Mouse (Mus musculus) kidney, embryonic 14.5 days (tissue): ENCODE measurements around the gene Prr5l. TPM values are rescaled to one million over a fixed set of nuclear protein-coding genes. Genes with fewer than 3 reads are reported as not detected.

Experiments used
- ATAC-seq: fragments of 200-750 bp; cut with Nextera tagmentation; 2 replicates; pipeline ENCODE4 v1.8.0; 2017; ENCODE audit warnings: moderate number of reproducible peaks, mild to moderate bottlenecking, moderate TSS enrichment, moderate library complexity; ENCODE audit not compliant: low FRiP score, low TSS enrichment
- H3K27ac ChIP-seq: fragments of 300-500 bp; sonication (generic); 2 replicates; pipeline ENCODE4 v1.5.1; 2014; ENCODE audit warnings: low read depth, mild to moderate bottlenecking, low read length, moderate library complexity, mixed read lengths
- H3K27me3 ChIP-seq: fragments of 300-500 bp; sonication (generic); 2 replicates; pipeline ENCODE4 v1.6.1; 2014; ENCODE audit warnings: mild to moderate bottlenecking, low read length; ENCODE audit not compliant: control insufficient read depth, insufficient read depth
- H3K36me3 ChIP-seq: fragments of 300-500 bp; sonication (generic); 2 replicates; pipeline ENCODE4 v1.6.1; 2014; ENCODE audit warnings: low read length, mixed read lengths; ENCODE audit not compliant: control insufficient read depth, insufficient read depth
- H3K4me1 ChIP-seq: fragments of 300-500 bp; sonication (generic); 2 replicates; pipeline ENCODE4 v1.6.1; 2014; ENCODE audit warnings: low read length, mixed read lengths; ENCODE audit not compliant: control insufficient read depth, insufficient read depth
- H3K4me2 ChIP-seq: fragments of 300-500 bp; sonication (generic); replicated peaks from 2 replicates; pipeline ENCODE4 v1.6.1; 2014; ENCODE audit warnings: low read depth, mild to moderate bottlenecking, low read length
- H3K4me3 ChIP-seq: fragments of 300-500 bp; sonication (generic); 2 replicates; pipeline ENCODE4 v1.5.1; 2014; ENCODE audit warnings: mild to moderate bottlenecking, low read length
- H3K9ac ChIP-seq: fragments of 300-500 bp; sonication (generic); 2 replicates; pipeline ENCODE4 v1.6.1; 2014; ENCODE audit warnings: low read depth, mild to moderate bottlenecking, low read length, moderate library complexity
- H3K9me3 ChIP-seq: fragments of 300-500 bp; sonication (generic); 2 replicates; pipeline ENCODE4 v1.6.1; 2016; ENCODE audit warnings: low read length; ENCODE audit not compliant: control insufficient read depth
- WGBS: fragments of 180-500 bp; shearing (Covaris S2); extraction: QIAGEN DNeasy Blood & Tissue Kit; methylation state at CpG from one replicate; pipeline ENCODE4 v1.1.7; 2014; 5-methylcytosine and 5-hydroxymethylcytosine counted together
- polyA plus RNA-seq: library from polyadenylated mRNA; unstranded; fragments of >200 nt; fragmentation: Nextera tagmentation; extraction: Ambion mirVana; gene quantifications from 2 replicates; pipeline ENCODE4 v1.2.1, GENCODE M21; 2014

Prr5l gene
- polyA plus RNA-seq, 1 experiment from 2014 or later, result 56.8 TPM

DNA sequence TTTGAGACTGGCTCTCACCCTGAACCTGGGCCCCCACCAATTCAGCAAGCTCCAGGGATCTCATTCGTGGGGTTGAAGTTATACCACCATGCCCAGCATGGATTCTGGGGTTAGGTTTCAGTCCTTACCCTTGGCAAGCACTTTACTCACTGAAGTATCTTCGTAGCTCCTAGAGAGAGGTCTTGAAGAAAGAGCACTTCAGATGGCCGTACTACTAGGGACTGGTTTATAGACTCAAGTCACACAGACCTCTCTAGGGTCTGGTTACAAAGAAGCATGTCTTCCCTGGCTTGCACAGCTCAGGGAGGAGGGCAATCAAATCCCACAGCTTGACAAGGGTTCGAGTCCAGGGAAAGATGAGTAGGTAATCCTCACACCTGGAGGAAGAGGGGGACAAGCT, 161.0 kb downstream of the Prr5l start:
- H3K4me2 ChIP-seq, result no peak overlapping the region
- no peak for ATAC-seq
- H3K4me3 ChIP-seq, result no peak overlapping the region
- no peak overlapping the region for H3K9ac ChIP-seq
- peaks cover 39% of the 10 kb centered on the region for H3K36me3 ChIP-seq
- no peak overlapping the region for H3K27ac ChIP-seq
- H3K4me1 ChIP-seq, result no peaks in the 10 kb centered on the region
- no peaks in the 10 kb centered on the region for H3K27me3 ChIP-seq
- H3K9me3 ChIP-seq, result no peaks in the 10 kb centered on the region
- 83% methylated on average over 4 of the region's 4 CpGs for WGBS

GRCm38 (mm10) chr2:101717162-101717561, 165.7 kb downstream of the Prr5l start:
- H3K4me3 ChIP-seq, result no peak overlapping the region
- no peaks in the 10 kb centered on the region for H3K27me3 ChIP-seq
- H3K36me3 ChIP-seq, result peaks cover 36% of the 10 kb centered on the region
- no peak overlapping the region for H3K27ac ChIP-seq
- H3K9me3 ChIP-seq, result no peaks in the 10 kb centered on the region
- WGBS, result 68% methylated on average over 13 of the region's 13 CpGs
- H3K4me2 ChIP-seq, result no peak overlapping the region
- H3K9ac ChIP-seq, result no peak overlapping the region
- ATAC-seq, result peak; percentile 16; the same call in 1 of the 2 replicates
- H3K4me1 ChIP-seq, result no peaks in the 10 kb centered on the region

DNA sequence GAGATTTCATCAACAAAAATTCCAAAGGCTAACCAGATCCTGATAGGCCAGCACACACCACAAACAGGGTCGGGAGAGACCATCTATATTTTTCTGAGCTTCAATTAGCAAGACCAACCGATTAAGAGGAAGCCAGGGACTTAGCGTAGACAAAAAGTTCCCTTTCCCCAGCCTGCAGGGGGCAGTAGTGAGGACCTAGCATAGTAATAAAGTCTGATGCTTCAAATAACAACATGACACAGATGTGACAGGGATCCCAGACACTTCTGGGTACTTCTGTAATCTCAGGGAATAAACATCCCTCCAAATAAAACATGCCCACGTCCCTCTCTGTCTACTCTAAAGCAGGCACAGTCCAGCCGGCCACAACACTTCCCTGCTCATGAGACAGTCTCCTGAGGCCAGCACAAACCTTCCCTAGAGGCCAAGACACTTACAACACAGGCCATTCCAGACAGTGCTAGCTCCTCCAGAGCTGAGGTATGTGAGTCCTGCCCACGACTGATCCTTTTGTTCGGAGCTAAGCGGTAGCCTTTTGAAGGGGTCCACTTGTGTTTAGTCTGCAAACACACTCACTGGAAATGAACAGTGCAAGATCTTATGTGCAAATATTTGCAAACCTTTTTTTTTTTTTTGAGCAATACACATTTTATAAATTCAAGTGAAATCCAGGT, 167.0 kb downstream of the Prr5l start:
- H3K9me3 ChIP-seq, result no peaks in the 10 kb centered on the region
- H3K4me2 ChIP-seq, result no peak overlapping the region
- no peak overlapping the region for H3K4me3 ChIP-seq
- H3K4me1 ChIP-seq, result no peaks in the 10 kb centered on the region
- H3K27ac ChIP-seq, result no peak overlapping the region
- no peaks in the 10 kb centered on the region for H3K27me3 ChIP-seq
- H3K36me3 ChIP-seq, result peaks cover 27% of the 10 kb centered on the region
- no peak for ATAC-seq
- WGBS, result 85% methylated on average over 8 of the region's 8 CpGs
- no peak overlapping the region for H3K9ac ChIP-seq

DNA sequence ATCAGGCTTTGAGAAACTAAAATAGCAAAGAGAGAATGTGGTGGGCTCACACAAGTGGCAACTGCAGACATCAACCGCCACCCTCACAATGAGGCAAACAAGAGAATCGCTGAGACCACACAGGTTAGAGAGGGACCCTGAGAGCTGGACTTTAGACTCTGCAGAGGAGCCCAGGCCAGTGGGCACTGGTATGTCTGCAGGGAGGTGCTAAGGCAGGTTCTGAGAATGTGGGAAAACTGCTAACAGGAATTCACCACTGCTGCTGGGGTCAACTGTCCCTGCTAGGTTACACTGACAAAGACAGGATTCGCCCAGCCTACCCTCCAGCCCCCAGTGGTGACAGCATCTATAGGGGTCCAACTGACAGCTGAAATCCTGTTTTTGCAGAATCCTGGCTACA, 171.2 kb downstream of the Prr5l start:
- H3K4me1 ChIP-seq, result no peaks in the 10 kb centered on the region
- H3K4me2 ChIP-seq, result no peak overlapping the region
- H3K27ac ChIP-seq, result no peak overlapping the region
- WGBS, result 89% methylated on average over 3 of the region's 3 CpGs
- ATAC-seq, result no peak
- H3K9me3 ChIP-seq, result no peaks in the 10 kb centered on the region
- no peak overlapping the region for H3K4me3 ChIP-seq
- no peak overlapping the region for H3K9ac ChIP-seq
- peaks cover 10% of the 10 kb centered on the region for H3K36me3 ChIP-seq
- H3K27me3 ChIP-seq, result no peaks in the 10 kb centered on the region

DNA sequence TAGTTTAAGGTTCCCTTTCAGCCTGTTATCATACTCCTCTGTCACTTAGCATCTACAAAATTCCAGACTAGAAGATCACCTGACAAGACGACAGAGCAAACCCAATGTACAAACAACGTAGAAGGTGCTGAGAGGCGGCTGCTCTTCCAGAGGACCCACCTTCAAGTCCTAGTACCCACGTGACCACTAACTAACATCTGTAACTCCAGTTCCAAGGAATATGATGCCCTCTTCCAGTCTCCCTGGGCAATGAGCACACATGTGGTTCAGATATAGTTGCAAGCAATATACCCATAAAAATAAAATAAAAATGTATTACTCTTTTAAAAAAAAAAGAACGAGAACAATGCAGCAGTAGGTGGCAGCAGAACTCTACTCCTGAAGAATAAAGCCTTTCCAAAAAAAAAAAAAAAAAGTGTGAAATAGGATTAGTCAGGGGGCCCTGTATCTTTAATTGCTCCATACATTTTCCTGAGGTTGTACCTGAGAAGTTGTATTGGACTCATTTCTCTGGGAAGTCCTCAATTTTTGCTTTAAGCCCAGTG, 176.8 kb downstream of the Prr5l start:
- ATAC-seq, result no peak
- no peak overlapping the region for H3K4me2 ChIP-seq
- no peak overlapping the region for H3K9ac ChIP-seq
- H3K36me3 ChIP-seq, result no peaks in the 10 kb centered on the region
- no peaks in the 10 kb centered on the region for H3K9me3 ChIP-seq
- WGBS, result 55% methylated on average over 5 of the region's 5 CpGs
- no peaks in the 10 kb centered on the region for H3K4me1 ChIP-seq
- no peak overlapping the region for H3K27ac ChIP-seq
- H3K4me3 ChIP-seq, result no peak overlapping the region
- no peaks in the 10 kb centered on the region for H3K27me3 ChIP-seq

DNA sequence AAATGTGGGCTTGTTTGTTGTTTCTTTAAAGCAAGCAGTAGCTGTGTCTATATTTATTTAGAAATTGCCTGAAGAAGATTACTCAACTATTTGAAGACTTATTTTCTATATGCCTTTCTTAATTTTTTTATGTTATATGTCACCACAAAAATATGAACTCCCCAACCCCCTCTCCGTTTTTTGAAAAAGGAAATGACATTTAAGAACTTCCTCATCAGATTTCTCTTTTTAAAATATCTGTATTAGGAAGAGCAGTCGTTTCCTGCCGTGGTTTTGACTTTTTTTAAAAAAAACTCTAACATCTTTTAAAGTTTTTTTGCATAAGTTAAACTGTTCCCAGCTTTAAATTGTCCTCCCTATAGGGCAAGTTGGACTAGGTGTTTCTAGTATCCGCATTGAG, 183.5 kb downstream of the Prr5l start:
- no peaks in the 10 kb centered on the region for H3K9me3 ChIP-seq
- no peaks in the 10 kb centered on the region for H3K27me3 ChIP-seq
- no peak for ATAC-seq
- H3K27ac ChIP-seq, result no peak overlapping the region
- H3K36me3 ChIP-seq, result peaks cover 25% of the 10 kb centered on the region
- no peak overlapping the region for H3K9ac ChIP-seq
- no peak overlapping the region for H3K4me2 ChIP-seq
- H3K4me3 ChIP-seq, result no peak overlapping the region
- no peaks in the 10 kb centered on the region for H3K4me1 ChIP-seq
- WGBS, result 86% methylated on average over 4 of the region's 4 CpGs

DNA sequence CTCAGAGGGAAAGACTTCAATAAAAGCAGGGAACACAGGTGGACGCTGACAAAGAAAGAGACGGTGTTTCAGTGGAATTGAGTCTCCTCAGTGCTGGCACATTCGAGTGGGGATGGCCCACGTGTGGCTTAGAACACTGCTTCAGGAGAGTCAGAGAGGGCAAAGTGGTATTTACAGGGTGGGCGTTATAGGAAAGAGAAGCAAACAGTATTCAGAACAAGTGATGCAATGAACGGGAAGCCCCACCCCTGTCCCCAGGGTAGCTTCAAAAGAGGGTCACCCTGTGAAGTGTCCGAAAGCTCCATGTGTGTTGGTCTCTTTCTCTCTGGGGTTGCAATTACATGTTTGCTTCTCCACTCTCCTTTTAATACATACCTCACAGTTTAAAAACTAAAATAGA, 187.2 kb downstream of the Prr5l start:
- no peak for ATAC-seq
- H3K9me3 ChIP-seq, result no peaks in the 10 kb centered on the region
- no peak overlapping the region for H3K27ac ChIP-seq
- H3K4me2 ChIP-seq, result no peak overlapping the region
- no peak overlapping the region for H3K4me3 ChIP-seq
- H3K9ac ChIP-seq, result no peak overlapping the region
- H3K4me1 ChIP-seq, result no peaks in the 10 kb centered on the region
- peaks cover 30% of the 10 kb centered on the region for H3K36me3 ChIP-seq
- no peaks in the 10 kb centered on the region for H3K27me3 ChIP-seq
- WGBS, result 89% methylated on average over 7 of the region's 7 CpGs

DNA sequence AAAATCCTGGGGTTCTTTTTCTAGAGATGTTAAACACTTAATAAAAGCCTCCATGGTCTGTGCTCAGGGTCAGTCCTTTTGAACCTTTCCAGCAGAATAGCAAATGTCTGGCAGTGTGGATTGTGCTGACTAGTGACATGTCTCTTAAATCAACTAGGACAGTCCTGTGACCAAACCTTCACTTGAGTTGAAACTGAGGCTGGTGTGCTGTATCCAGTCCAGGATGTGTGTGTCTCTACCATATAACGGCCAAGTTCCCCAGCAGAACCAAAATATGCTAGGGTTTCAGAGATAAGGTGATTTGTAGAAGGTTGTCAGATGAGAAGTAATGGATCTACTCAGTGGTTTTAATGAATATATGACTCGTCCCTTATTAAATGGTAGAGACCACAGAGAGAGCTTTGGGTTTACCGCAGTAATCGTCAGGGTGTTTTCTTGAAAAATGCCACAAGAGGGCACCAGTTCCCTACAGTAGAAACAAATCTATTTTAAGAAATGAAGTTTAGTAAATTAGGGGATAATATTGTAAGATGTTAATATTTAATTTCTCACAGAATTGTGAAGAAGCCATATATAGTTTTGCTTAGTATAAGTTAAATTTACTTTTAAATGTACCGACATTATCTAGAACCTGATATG, 189.1 kb downstream of the Prr5l start:
- Histone ChIP-seq H3K9ac (no peak overlapping the region), H3K36me3 (peaks cover 37% of the 10 kb centered on the region), H3K27ac (no peak overlapping the region), H3K4me3 (no peak overlapping the region), H3K9me3 (no peaks in the 10 kb centered on the region), H3K4me2 (no peak overlapping the region), H3K27me3 (no peaks in the 10 kb centered on the region), H3K4me1 (no peaks in the 10 kb centered on the region)
- no peak for ATAC-seq
- WGBS, result 66% methylated on average over 5 of the region's 5 CpGs

DNA sequence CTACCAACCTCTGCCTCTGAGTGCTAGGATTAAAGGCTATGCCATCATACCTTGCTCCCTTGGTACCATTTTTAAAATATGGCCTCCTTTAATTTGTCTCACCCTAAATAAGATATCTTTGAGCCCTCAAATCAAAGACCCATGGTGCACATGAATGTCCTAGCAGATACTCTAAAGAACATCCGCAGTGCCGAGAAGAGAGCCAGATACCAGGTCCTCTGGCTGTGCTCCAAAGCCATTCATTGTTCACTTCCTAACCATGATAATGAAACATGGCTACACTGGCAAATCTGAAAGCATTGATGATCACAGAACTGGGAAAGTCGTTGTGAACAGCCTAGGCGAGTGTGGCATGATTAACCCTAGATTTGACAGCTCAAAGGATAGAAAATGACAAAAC, 189.8 kb downstream of the Prr5l start:
- Histone ChIP-seq H3K27me3 (no peaks in the 10 kb centered on the region), H3K4me3 (no peak overlapping the region), H3K27ac (no peak overlapping the region), H3K4me1 (no peaks in the 10 kb centered on the region), H3K9ac (no peak overlapping the region), H3K9me3 (no peaks in the 10 kb centered on the region), H3K36me3 (peaks cover 34% of the 10 kb centered on the region), H3K4me2 (no peak overlapping the region)
- no peak for ATAC-seq
- 76% methylated on average over 4 of the region's 4 CpGs for WGBS
